9 mouse cellular contexts compared by ENCODE assay signal in the genomic region with DNA sequence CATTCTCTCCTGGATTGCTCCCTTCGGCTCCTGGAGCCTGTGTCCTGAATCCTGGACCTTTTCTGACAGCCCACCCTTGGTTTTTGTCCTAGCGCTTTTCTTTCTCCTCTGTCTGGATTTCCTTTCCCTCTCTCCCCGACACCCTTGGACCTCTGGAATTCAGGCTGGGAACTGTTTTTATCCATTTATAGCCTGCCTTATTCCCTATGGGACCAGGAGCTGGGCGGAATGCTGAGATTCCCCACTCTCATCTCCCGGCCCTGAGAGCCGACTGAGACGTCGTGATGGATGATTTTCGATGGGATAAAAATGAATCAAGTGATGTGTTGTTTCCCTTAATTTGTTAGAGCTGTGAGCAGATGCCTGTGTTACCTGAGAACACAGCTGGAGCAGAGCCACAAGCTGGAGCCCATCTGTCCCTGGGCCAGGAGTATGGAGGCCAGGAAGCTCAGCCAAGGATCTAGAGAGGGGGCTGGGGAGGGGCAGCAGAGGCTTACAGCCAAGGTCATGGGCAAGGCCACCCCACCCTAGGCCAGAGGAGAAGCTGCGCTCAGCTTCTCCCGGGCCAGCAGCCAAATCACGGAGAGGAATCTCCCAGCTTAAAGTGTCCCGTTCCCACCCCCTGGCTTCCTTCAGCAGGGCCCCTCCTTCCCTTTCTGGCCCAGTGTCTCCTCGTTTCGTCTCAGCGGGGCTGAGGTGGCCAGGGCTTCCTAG.
DNase-seq lines count a peak whose midpoint lies in the region; ATAC-seq and TF ChIP-seq lines count a peak whose summit lies in the region.
"Had no signal": no experiment of that assay in that cellular context is flagged by ENCODE, and none has a peak within 500 bp of the region (broad histone marks: within the 10 kb centered on the region; RNA-seq: fewer than 3 reads in every experiment).

No protein-coding gene starts in this region.

- 78% methylated on average over 16 of the region's 16 CpGs for WGBS in forebrain, embryonic 12.5 days
- 46% methylated on average over 16 of the region's 16 CpGs for WGBS in forebrain, postnatal 0 days
- 30% methylated on average over 16 of the region's 16 CpGs for whole genome bisulfite sequencing in limb, embryonic 15.5 days

- no peak for TF ChIP-seq CTCF in forebrain, postnatal 0 days (IDR thresholded peaks at IDR 0.05; ENCODE audit: low read depth)
- TF ChIP-seq CTCF in brain, embryonic 14.5 days (IDR thresholded peaks at IDR 0.05; ENCODE audit: borderline replicate concordance, extremely low read depth, insufficient read depth, insufficient read length) = no peak

- H3K4me1 ChIP-seq in forebrain, embryonic 12.5 days = peaks cover 11% of the 10 kb centered on the region
- H3K4me1 ChIP-seq in forebrain, postnatal 0 days (ENCODE audit: insufficient read depth) = no peaks in the 10 kb centered on the region
- peaks cover 19% of the 10 kb centered on the region for H3K4me1 ChIP-seq in limb, embryonic 15.5 days

- ATAC-seq in forebrain, embryonic 12.5 days (ENCODE audit: low FRiP score) = no peak
- ATAC-seq in forebrain, postnatal 0 days = no peak
- no peak; the same call in 1 of the 2 replicates for ATAC-seq in limb, embryonic 15.5 days (ENCODE audit: insufficient number of reproducible peaks, low FRiP score, low TSS enrichment, low read depth)
- ATAC-seq in CD4-positive, CD25-positive, alpha-beta regulatory T cell, adult 4 months = no peak

- no peak for DNase-seq in forebrain, postnatal 0 days
- DNase-seq in brain, embryonic 14.5 days (ENCODE audit: low read depth) = peak; percentile 50
- peak; percentile 43 for DNase-seq in heart, postnatal 36 days
- no peak for DNase-seq in retina, embryonic 14.5 days (ENCODE audit: low spot score)
- no peak for DNase-seq in right cerebral cortex, postnatal 36 days (ENCODE audit: low spot score in 2 of 2)

- no peak overlapping the region for H3K9ac ChIP-seq in forebrain, embryonic 12.5 days
- no peak overlapping the region for H3K9ac ChIP-seq in forebrain, postnatal 0 days
- H3K9ac ChIP-seq in limb, embryonic 15.5 days = no peak overlapping the region

- H3K27me3 ChIP-seq in forebrain, embryonic 12.5 days = no peaks in the 10 kb centered on the region
- no peaks in the 10 kb centered on the region for H3K27me3 ChIP-seq in forebrain, postnatal 0 days (ENCODE audit: insufficient read depth, low read length)
- no peaks in the 10 kb centered on the region; the same call in 1 of the 2 replicates for H3K27me3 ChIP-seq in limb, embryonic 15.5 days

- H3K36me3 ChIP-seq in forebrain, embryonic 12.5 days (replicated peaks) = peaks cover 69% of the 10 kb centered on the region
- no peaks in the 10 kb centered on the region for H3K36me3 ChIP-seq in forebrain, postnatal 0 days (ENCODE audit: insufficient read depth)
- H3K36me3 ChIP-seq in limb, embryonic 15.5 days = no peaks in the 10 kb centered on the region

- intact Hi-C loops in heart, postnatal 36 days (cut with DNase I) = no loop called here

- H3K9me3 ChIP-seq in forebrain, embryonic 12.5 days = no peaks in the 10 kb centered on the region
- H3K9me3 ChIP-seq in forebrain, postnatal 0 days (ENCODE audit: low read length) = no peaks in the 10 kb centered on the region
- no peaks in the 10 kb centered on the region for H3K9me3 ChIP-seq in limb, embryonic 15.5 days

- 0 out of 2 replicates have a peak overlapping the region, but pooled peaks have one; percentile 16 for H3K27ac ChIP-seq in forebrain, embryonic 12.5 days
- H3K27ac ChIP-seq in forebrain, postnatal 0 days (ENCODE audit: low read depth, low read length) = no peak overlapping the region
- H3K27ac ChIP-seq in limb, embryonic 15.5 days = peak overlapping the region; percentile 50
- H3K27ac ChIP-seq: macrophage had no signal

- no peak overlapping the region for H3K4me2 ChIP-seq in forebrain, embryonic 12.5 days
- H3K4me2 ChIP-seq in forebrain, postnatal 0 days (ENCODE audit: low read depth) = no peak overlapping the region
- H3K4me2 ChIP-seq in limb, embryonic 15.5 days = peak overlapping the region; percentile 31; the same call in 1 of the 2 replicates

- H3K4me3 ChIP-seq in forebrain, embryonic 12.5 days (replicated peaks) = no peak overlapping the region
- H3K4me3 ChIP-seq in forebrain, postnatal 0 days (ENCODE audit: low read depth, low read length) = no peak overlapping the region
- H3K4me3 ChIP-seq in limb, embryonic 15.5 days = no peak overlapping the region

- TF ChIP-seq POLR2A in brain, embryonic 14.5 days (IDR thresholded peaks at IDR 0.05; ENCODE audit: borderline replicate concordance, extremely low read depth, insufficient read depth, insufficient read length, poor library complexity, severe bottlenecking) = no peak

Comparison
In these comparisons a context has a peak if more than half of its experiments do, and no peak if none do; other contexts are left out.
1. DNase-seq: peak in brain, embryonic 14.5 days (single experiment) and heart, postnatal 36 days (2 of 2); none in forebrain, postnatal 0 days (single experiment), retina, embryonic 14.5 days (single experiment) and right cerebral cortex, postnatal 36 days (0 of 2).